Mouse (Mus musculus): Measurements from ENCODE around the gene Trim52. TPM values are rescaled to one million over a fixed set of nuclear protein-coding genes. Genes with fewer than 3 reads are reported as not detected.

Trim52 gene
- not detected in 2 replicates for polyA plus RNA-seq (2012; ENCODE audit: insufficient read depth, insufficient read length, missing spikeins)

DNA sequence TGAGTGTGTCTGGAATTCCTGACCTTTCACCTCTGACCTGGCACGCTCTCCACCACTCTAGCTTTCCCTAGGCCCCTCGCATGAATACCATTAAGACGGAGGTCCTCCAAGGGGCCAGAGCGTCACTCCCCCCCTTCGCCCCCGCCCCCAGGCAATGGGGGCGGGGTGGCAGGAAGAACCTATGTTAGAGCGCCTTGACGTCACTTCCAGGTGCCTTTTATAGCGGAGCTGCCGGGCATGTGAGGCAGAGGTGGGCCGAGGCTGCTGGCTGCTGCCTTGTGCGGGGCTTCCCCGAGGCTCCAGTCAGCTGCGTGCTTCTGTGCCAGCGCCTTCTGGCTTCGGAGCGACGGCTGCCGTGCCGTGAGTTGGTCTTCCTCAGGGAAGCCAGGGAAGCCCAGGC is at the start of gene Trim52:
Trim52 (plus strand) TSS at position 219 of the 400 bp plus-strand sequence.
- no peak within 1 kb of the TSS for H3K27ac ChIP-seq (ENCODE audit: insufficient read depth, low read depth, low read length)
- no peak within 1 kb of the TSS for H3K4me3 ChIP-seq (ENCODE audit: insufficient read depth, low read length)
- TF ChIP-seq POLR2A (IDR thresholded peaks at IDR 0.05; ENCODE audit: borderline replicate concordance, low read depth, low read length) = no peak
- no peak for TF ChIP-seq CTCF (IDR thresholded peaks at IDR 0.05; ENCODE audit: low read depth, low read length)

DNA sequence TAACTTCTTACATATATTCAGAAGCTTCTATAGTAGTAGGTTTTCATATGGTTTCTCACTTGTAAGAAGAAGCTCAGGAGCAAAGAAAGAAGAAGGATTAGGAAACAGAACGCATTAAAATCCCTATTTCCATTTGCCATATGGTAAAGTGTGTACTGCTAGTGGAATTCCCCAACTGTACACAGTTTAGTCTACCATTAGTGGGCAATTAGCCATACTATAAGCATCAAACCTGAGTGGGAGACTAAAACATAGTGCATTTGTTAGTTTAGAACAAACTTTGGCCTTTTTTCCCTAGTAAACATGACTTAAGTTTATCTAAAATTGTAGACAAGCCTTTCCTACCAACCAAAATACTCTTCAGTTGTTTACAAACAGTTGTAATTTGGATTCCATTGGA is 33.4 kb upstream of the Trim52 start:
- TF ChIP-seq CTCF (IDR thresholded peaks at IDR 0.05; ENCODE audit: low read depth, low read length) (no peak), POLR2A (IDR thresholded peaks at IDR 0.05; ENCODE audit: borderline replicate concordance, low read depth, low read length) (no peak)
- Histone ChIP-seq H3K4me1 (ENCODE audit: control insufficient read depth, insufficient read depth, low read length) (no peaks in the 10 kb centered on the region), H3K27ac (ENCODE audit: insufficient read depth, low read depth, low read length) (no peak overlapping the region), H3K4me3 (ENCODE audit: insufficient read depth, low read length) (no peak overlapping the region)

More for the DNA sequence above, at the start of gene Trim52:
- H3K4me1 ChIP-seq (ENCODE audit: control insufficient read depth, insufficient read depth, low read length) = no peaks in the 10 kb centered on the region

DNA sequence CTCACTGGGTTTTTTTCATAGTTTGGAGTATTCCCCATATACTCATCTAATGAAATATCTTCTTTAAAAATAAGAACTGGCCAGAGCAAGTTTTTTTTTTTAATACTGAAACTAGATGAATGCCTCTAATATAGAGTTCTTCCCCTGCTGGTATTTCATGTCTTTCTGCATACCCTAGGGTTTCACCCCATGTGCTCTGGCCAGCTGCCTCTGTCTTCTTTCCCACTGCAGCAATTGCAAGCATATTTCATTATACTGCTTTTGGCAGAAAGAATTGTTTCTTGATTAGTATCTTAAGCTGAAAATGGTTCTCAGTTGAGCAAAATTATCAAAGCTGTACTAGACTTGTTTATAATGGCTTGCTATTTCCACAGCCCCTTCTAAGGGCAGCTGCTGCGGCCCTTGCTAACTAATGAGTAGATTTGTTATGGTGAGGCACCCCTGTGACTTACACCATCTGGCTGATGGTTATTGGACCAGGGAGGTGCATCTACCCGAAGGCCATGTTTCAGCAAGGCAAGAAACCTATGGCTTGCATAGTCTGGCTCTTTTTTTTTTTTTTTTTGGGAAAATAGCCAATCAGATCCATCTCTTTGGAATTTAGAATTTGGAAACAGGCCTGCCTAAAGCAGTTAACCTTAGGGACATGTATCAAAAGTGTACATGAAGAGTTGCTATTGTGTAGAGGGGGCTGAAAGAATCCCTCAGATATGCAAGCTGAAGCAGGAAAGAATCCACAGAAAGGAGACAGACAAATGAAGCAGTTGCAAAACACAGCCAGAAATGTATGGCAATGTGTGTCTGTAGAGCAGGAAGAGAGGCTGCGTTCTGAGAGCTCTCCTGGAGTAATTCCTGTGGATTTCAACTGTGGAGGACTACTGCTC is 30.6 kb upstream of the Trim52 start:
- no peak overlapping the region for H3K4me3 ChIP-seq (ENCODE audit: insufficient read depth, low read length)
- no peak overlapping the region for H3K27ac ChIP-seq (ENCODE audit: insufficient read depth, low read depth, low read length)
- H3K4me1 ChIP-seq (ENCODE audit: control insufficient read depth, insufficient read depth, low read length) = no peaks in the 10 kb centered on the region
- TF ChIP-seq CTCF (IDR thresholded peaks at IDR 0.05; ENCODE audit: low read depth, low read length) (no peak), POLR2A (IDR thresholded peaks at IDR 0.05; ENCODE audit: borderline replicate concordance, low read depth, low read length) (no peak)

DNA sequence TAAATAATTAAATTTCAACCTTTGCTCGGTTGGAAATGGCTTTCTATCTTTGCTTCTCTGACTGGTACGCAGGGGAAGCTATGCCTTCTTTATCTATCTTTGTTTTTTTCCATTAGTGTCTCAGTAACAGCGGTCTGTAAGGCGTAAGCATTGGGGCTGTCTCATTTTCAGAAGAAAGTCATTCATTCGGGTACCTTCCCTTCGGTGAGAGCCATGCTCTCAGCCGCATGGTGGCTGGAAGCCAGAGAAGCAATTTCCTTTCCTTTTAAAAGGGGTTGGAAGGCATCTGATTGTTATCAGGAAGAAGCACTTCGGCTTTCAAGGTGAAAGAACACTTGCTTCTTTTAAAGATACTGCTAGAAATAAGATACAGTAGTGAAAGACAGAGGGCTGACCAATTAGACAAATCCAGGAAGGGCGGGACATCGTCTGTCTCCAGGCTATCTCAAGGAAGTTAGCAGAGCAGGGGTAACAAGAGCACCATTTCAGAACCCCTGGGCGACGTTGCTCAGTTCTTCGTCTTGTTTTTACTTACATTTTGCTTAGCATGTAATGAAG is 17.4 kb upstream of the Trim52 start:
- H3K4me1 ChIP-seq (ENCODE audit: control insufficient read depth, insufficient read depth, low read length) = no peaks in the 10 kb centered on the region
- H3K27ac ChIP-seq (ENCODE audit: insufficient read depth, low read depth, low read length) = no peak overlapping the region
- H3K4me3 ChIP-seq (ENCODE audit: insufficient read depth, low read length) = no peak overlapping the region
- no peak for TF ChIP-seq CTCF (IDR thresholded peaks at IDR 0.05; ENCODE audit: low read depth, low read length)
- no peak for TF ChIP-seq POLR2A (IDR thresholded peaks at IDR 0.05; ENCODE audit: borderline replicate concordance, low read depth, low read length)

DNA sequence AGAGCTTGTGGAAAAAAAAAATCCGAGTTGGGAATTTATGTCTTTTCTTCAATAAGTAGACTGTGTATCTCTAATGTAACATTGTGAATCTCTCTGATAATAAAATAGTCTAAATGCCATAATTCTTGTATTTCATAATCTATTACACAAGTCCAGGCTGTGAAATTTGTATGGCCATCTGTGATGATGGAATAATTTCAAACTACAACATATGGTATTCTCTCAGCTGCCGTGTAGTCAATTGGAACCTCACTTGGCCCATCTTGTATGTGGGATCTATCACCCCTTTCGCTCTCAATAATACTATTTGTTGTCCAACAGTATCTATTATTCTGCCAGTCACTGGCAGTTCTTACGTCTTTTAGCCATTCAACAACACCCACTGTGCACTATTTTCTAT is 9.2 kb upstream of the Trim52 start:
- TF ChIP-seq CTCF (IDR thresholded peaks at IDR 0.05; ENCODE audit: low read depth, low read length) (no peak), POLR2A (IDR thresholded peaks at IDR 0.05; ENCODE audit: borderline replicate concordance, low read depth, low read length) (no peak)
- no peak overlapping the region for H3K4me3 ChIP-seq (ENCODE audit: insufficient read depth, low read length)
- H3K4me1 ChIP-seq (ENCODE audit: control insufficient read depth, insufficient read depth, low read length) = peaks cover 6% of the 10 kb centered on the region
- H3K27ac ChIP-seq (ENCODE audit: insufficient read depth, low read depth, low read length) = no peak overlapping the region

DNA sequence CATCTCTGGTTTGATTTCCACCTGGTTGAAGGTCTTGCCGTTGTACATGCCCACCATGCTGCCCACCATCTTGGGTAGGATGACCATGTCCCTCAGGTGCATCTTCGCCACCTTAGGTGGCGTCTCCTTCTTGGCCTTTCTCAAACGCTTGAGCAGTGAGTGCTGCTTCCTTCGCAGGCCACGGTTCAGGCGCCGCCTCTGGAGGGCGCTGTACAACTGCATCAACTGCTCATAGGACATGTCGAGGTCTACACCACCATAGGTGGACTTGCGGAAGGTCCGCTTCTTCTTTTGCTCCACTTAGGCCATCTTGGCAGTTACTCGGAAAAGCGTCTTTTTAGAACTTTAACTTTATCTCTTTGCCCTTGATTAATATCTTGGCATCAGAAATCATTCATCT is 5.1 kb upstream of the Trim52 start:
- TF ChIP-seq CTCF (IDR thresholded peaks at IDR 0.05; ENCODE audit: low read depth, low read length) = no peak
- TF ChIP-seq POLR2A (IDR thresholded peaks at IDR 0.05; ENCODE audit: borderline replicate concordance, low read depth, low read length) = no peak
- peaks cover 6% of the 10 kb centered on the region for H3K4me1 ChIP-seq (ENCODE audit: control insufficient read depth, insufficient read depth, low read length)
- no peak overlapping the region for H3K4me3 ChIP-seq (ENCODE audit: insufficient read depth, low read length)
- H3K27ac ChIP-seq (ENCODE audit: insufficient read depth, low read depth, low read length) = no peak overlapping the region

DNA sequence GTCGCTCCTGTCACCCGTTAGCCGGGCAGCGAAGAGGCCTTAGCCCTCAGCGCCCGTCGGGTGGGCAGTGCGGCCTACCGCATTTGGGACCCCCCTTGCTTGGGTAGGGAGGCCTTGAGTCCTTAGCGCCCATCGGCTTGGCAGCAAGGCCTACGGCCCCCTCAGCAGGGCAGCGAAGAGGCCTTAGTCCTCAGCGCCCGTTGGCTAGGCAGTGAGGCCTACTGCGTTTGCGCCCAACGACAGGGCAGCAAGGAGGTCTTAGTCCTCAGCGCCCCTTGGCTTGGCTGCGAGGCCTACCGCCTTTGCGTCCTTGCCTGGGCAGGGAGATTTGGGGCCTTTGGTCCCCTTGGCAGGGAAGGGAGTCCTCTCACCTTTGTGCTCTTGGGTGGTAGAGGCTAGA is 427 bp downstream of the Trim52 start:
- no peak overlapping the region for H3K27ac ChIP-seq (ENCODE audit: insufficient read depth, low read depth, low read length)
- H3K4me3 ChIP-seq (ENCODE audit: insufficient read depth, low read length) = no peak overlapping the region
- TF ChIP-seq POLR2A (IDR thresholded peaks at IDR 0.05; ENCODE audit: borderline replicate concordance, low read depth, low read length) (no peak), CTCF (IDR thresholded peaks at IDR 0.05; ENCODE audit: low read depth, low read length) (no peak)
- no peaks in the 10 kb centered on the region for H3K4me1 ChIP-seq (ENCODE audit: control insufficient read depth, insufficient read depth, low read length)

DNA sequence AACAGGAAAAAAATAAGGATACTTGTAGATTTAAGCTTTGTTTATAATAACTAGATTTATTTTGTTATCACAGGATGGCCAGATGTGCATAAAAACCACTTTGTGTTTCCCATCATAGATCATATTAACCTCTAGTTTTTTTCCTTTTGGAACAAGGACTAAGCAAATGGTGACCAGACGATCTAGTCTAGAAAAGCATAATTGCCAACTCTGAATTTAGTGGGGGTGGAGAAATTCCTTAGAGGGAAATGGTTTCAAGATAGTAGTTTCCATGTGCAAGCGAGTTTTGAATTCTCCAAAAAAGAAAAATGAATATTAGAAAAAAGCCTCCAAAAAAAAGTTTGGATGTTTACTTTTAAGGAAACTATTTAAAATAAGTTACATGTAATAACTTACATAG is 13.4 kb downstream of the Trim52 start:
- Histone ChIP-seq H3K27ac (ENCODE audit: insufficient read depth, low read depth, low read length) (no peak overlapping the region), H3K4me1 (ENCODE audit: control insufficient read depth, insufficient read depth, low read length) (no peaks in the 10 kb centered on the region), H3K4me3 (ENCODE audit: insufficient read depth, low read length) (no peak overlapping the region)
- TF ChIP-seq POLR2A (IDR thresholded peaks at IDR 0.05; ENCODE audit: borderline replicate concordance, low read depth, low read length) (no peak), CTCF (IDR thresholded peaks at IDR 0.05; ENCODE audit: low read depth, low read length) (no peak)

DNA sequence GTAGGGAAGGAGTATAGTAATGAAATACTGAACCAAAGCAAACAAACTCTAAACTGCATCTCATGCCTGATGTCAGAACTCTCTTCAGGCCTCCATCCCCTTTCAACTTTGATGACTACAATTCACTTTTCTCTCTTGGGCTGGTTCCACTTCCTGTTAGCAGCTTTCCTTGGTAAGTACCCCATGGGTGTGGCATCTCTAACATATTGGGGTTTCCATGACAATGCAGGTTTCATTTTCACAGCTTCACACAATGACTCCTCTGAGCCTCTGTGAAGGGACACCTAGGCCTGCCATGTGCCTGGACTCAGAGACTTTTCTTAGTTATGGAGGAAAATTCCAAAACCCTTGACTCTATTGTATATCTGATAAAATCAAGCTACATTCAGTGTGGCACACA is 30.3 kb downstream of the Trim52 start:
- Histone ChIP-seq H3K27ac (ENCODE audit: insufficient read depth, low read depth, low read length) (no peak overlapping the region), H3K4me1 (ENCODE audit: control insufficient read depth, insufficient read depth, low read length) (no peaks in the 10 kb centered on the region), H3K4me3 (ENCODE audit: insufficient read depth, low read length) (no peak overlapping the region)
- TF ChIP-seq CTCF (IDR thresholded peaks at IDR 0.05; ENCODE audit: low read depth, low read length) = no peak
- no peak for TF ChIP-seq POLR2A (IDR thresholded peaks at IDR 0.05; ENCODE audit: borderline replicate concordance, low read depth, low read length)

DNA sequence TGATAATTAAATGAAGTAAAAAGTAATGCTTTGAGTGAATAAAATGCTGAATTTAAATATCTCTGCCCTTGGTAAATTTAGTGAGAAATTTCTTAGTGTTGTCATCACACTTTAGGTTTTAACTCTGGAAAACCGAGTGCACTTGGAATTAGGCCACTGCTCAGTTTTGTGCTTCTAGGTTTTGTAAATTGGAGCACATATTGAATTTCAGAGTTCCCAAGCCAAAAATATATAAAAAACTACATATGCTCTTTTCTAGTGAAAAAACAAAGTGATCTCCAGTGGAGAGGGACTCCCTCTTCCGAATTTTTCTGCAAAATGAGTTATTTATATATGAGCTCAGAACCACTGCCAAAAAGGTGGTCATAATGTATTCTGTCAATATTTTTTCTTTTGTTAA is 45.2 kb downstream of the Trim52 start:
- H3K27ac ChIP-seq (ENCODE audit: insufficient read depth, low read depth, low read length) = no peak overlapping the region
- TF ChIP-seq POLR2A (IDR thresholded peaks at IDR 0.05; ENCODE audit: borderline replicate concordance, low read depth, low read length) (no peak), CTCF (IDR thresholded peaks at IDR 0.05; ENCODE audit: low read depth, low read length) (no peak)
- no peak overlapping the region for H3K4me3 ChIP-seq (ENCODE audit: insufficient read depth, low read length)
- peaks cover 8% of the 10 kb centered on the region for H3K4me1 ChIP-seq (ENCODE audit: control insufficient read depth, insufficient read depth, low read length)
